Mouse (Mus musculus) intestine, embryonic 16.5 days (tissue): Measurements from ENCODE around the gene Ltbp1. TPM values are rescaled to one million over a fixed set of nuclear protein-coding genes. Genes with fewer than 3 reads are reported as not detected.
"Not testable (repeated sequence)": the region's sequence is repeated elsewhere in the genome, so short reads cannot be mapped to it uniquely, and the experiment has no call there.

Source experiments
- ATAC-seq: fragments of 200-750 bp; cut with Nextera tagmentation; 2 replicates; pipeline ENCODE4 v1.8.0; 2017; ENCODE audit warnings: moderate TSS enrichment, moderate library complexity
- H3K27ac ChIP-seq: fragments of 300-500 bp; sonication (generic); 2 replicates; pipeline ENCODE4 v1.5.1; 2014; ENCODE audit warnings: mild to moderate bottlenecking, low read length
- H3K27me3 ChIP-seq: fragments of 300-500 bp; sonication (generic); replicated peaks from 2 replicates; pipeline ENCODE4 v1.6.1; 2014; ENCODE audit warnings: low read length, control low read depth, mixed read lengths; ENCODE audit not compliant: control insufficient read depth, insufficient read depth
- H3K36me3 ChIP-seq: fragments of 300-500 bp; sonication (generic); 2 replicates; pipeline ENCODE4 v1.6.1; 2014; ENCODE audit warnings: low read length, control low read depth; ENCODE audit not compliant: control insufficient read depth, insufficient read depth
- H3K4me1 ChIP-seq: fragments of 300-500 bp; sonication (generic); 2 replicates; pipeline ENCODE4 v1.6.1; 2014; ENCODE audit warnings: low read length, control low read depth, mixed read lengths; ENCODE audit not compliant: control insufficient read depth, insufficient read depth
- H3K4me2 ChIP-seq: fragments of 300-500 bp; sonication (generic); 2 replicates; pipeline ENCODE4 v1.6.1; 2014; ENCODE audit warnings: low read depth, low read length, control low read depth
- H3K4me3 ChIP-seq: fragments of 300-500 bp; sonication (generic); 2 replicates; pipeline ENCODE4 v1.5.1; 2014; ENCODE audit warnings: mild to moderate bottlenecking, low read length
- H3K9ac ChIP-seq: fragments of 300-500 bp; sonication (generic); 2 replicates; pipeline ENCODE4 v1.6.1; 2014; ENCODE audit warnings: low read depth, low read length
- H3K9me3 ChIP-seq: fragments of 300-500 bp; sonication (generic); 2 replicates; pipeline ENCODE4 v1.6.1; 2016; ENCODE audit warnings: low read length, control low read depth; ENCODE audit not compliant: control insufficient read depth
- WGBS: fragments of 180-500 bp; shearing (Covaris S2); extraction: QIAGEN DNeasy Blood & Tissue Kit; methylation state at CpG from one replicate; pipeline ENCODE4 v1.1.7; 2014; 5-methylcytosine and 5-hydroxymethylcytosine counted together
- polyA plus RNA-seq: library from polyadenylated mRNA; unstranded; fragments of >200 nt; fragmentation: Nextera tagmentation; extraction: Ambion mirVana; gene quantifications from 2 replicates; pipeline ENCODE4 v1.2.1, GENCODE M21; 2015

The Ltbp1 gene
- polyA plus RNA-seq, 1 experiment from 2014 or later, result 12.2 TPM

GRCm38 (mm10) chr17:75142845-75143244 lies 137.5 kb downstream of the Ltbp1 start:
- H3K4me1 ChIP-seq, ATAC-seq, H3K9me3 ChIP-seq, H3K27ac ChIP-seq, H3K27me3 ChIP-seq, H3K4me2 ChIP-seq, H3K36me3 ChIP-seq, H3K9ac ChIP-seq, H3K4me3 ChIP-seq: not testable (repeated sequence)
- 68% methylated on average over 7 of the region's 7 CpGs for WGBS

- ATAC-seq, result no peak
- WGBS, result 52% methylated on average over 6 of the region's 6 CpGs
Observed at GRCm38 (mm10) chr17:75143927-75144326, 138.6 kb downstream of the Ltbp1 start.

GRCm38 (mm10) chr17:75147218-75147617 lies 141.8 kb downstream of the Ltbp1 start:
- no peaks in the 10 kb centered on the region for H3K9me3 ChIP-seq
- no peaks in the 10 kb centered on the region for H3K27me3 ChIP-seq
- no peaks in the 10 kb centered on the region for H3K4me1 ChIP-seq
- H3K36me3 ChIP-seq, result no peaks in the 10 kb centered on the region
- ATAC-seq, result no peak
- H3K27ac ChIP-seq, result no peak overlapping the region
- 89% methylated on average over 4 of the region's 4 CpGs for WGBS
- no peak overlapping the region for H3K4me3 ChIP-seq
- H3K4me2 ChIP-seq, result no peak overlapping the region
- no peak overlapping the region for H3K9ac ChIP-seq

More at GRCm38 (mm10) chr17:75143927-75144326, 138.6 kb downstream of the Ltbp1 start:
- Histone ChIP-seq H3K9me3 (no peaks in the 10 kb centered on the region), H3K36me3 (no peaks in the 10 kb centered on the region), H3K4me1 (no peaks in the 10 kb centered on the region), H3K4me3 (no peak overlapping the region), H3K4me2 (no peak overlapping the region), H3K27me3 (no peaks in the 10 kb centered on the region), H3K27ac (no peak overlapping the region), H3K9ac (no peak overlapping the region)

- Histone ChIP-seq H3K27ac (no peak overlapping the region), H3K27me3 (no peaks in the 10 kb centered on the region), H3K4me2 (no peak overlapping the region), H3K9me3 (no peaks in the 10 kb centered on the region), H3K4me3 (no peak overlapping the region), H3K9ac (no peak overlapping the region), H3K4me1 (no peaks in the 10 kb centered on the region; the same call in 1 of the 2 replicates), H3K36me3 (no peaks in the 10 kb centered on the region)
- 79% methylated on average over 9 of the region's 9 CpGs for WGBS
- no peak for ATAC-seq
Observed at GRCm38 (mm10) chr17:75151800-75152199, 146.4 kb downstream of the Ltbp1 start.

GRCm38 (mm10) chr17:75153088-75153487 lies 147.7 kb downstream of the Ltbp1 start:
- Histone ChIP-seq H3K27me3 (no peaks in the 10 kb centered on the region), H3K4me1 (no peaks in the 10 kb centered on the region; the same call in 1 of the 2 replicates), H3K9ac (no peak overlapping the region), H3K4me3 (no peak overlapping the region), H3K4me2 (no peak overlapping the region), H3K36me3 (no peaks in the 10 kb centered on the region), H3K27ac (no peak overlapping the region), H3K9me3 (no peaks in the 10 kb centered on the region)
- no peak for ATAC-seq
- WGBS, result 60% methylated on average over 6 of the region's 6 CpGs

GRCm38 (mm10) chr17:75158385-75158784 lies 153.0 kb downstream of the Ltbp1 start:
- 85% methylated on average over 6 of the region's 6 CpGs for WGBS
- no peak overlapping the region for H3K4me2 ChIP-seq
- no peaks in the 10 kb centered on the region for H3K27me3 ChIP-seq
- no peak for ATAC-seq
- no peak overlapping the region for H3K4me3 ChIP-seq
- H3K36me3 ChIP-seq, result no peaks in the 10 kb centered on the region
- no peak overlapping the region for H3K27ac ChIP-seq
- no peaks in the 10 kb centered on the region; the same call in 1 of the 2 replicates for H3K4me1 ChIP-seq
- no peak overlapping the region for H3K9ac ChIP-seq
- H3K9me3 ChIP-seq, result no peaks in the 10 kb centered on the region

GRCm38 (mm10) chr17:75159066-75159787 lies 153.9 kb downstream of the Ltbp1 start:
- no peak overlapping the region for H3K4me2 ChIP-seq
- no peaks in the 10 kb centered on the region for H3K9me3 ChIP-seq
- no peak overlapping the region for H3K9ac ChIP-seq
- H3K4me3 ChIP-seq, result no peak overlapping the region
- H3K27me3 ChIP-seq, result no peaks in the 10 kb centered on the region
- no peaks in the 10 kb centered on the region; the same call in 1 of the 2 replicates for H3K4me1 ChIP-seq
- ATAC-seq, result no peak
- H3K36me3 ChIP-seq, result no peaks in the 10 kb centered on the region
- H3K27ac ChIP-seq, result no peak overlapping the region
- WGBS, result 80% methylated on average over 8 of the region's 8 CpGs

GRCm38 (mm10) chr17:75161062-75161461 lies 155.7 kb downstream of the Ltbp1 start:
- H3K4me3 ChIP-seq, result no peak overlapping the region
- H3K36me3 ChIP-seq, result no peaks in the 10 kb centered on the region
- 89% methylated on average over 10 of the region's 10 CpGs for WGBS
- no peak overlapping the region for H3K4me2 ChIP-seq
- no peaks in the 10 kb centered on the region for H3K4me1 ChIP-seq
- H3K27me3 ChIP-seq, result no peaks in the 10 kb centered on the region
- H3K27ac ChIP-seq, result no peak overlapping the region
- ATAC-seq, result no peak
- no peaks in the 10 kb centered on the region for H3K9me3 ChIP-seq
- no peak overlapping the region for H3K9ac ChIP-seq

GRCm38 (mm10) chr17:75161931-75162330 lies 156.6 kb downstream of the Ltbp1 start:
- H3K9me3 ChIP-seq, result no peaks in the 10 kb centered on the region
- no peaks in the 10 kb centered on the region for H3K4me1 ChIP-seq
- no peak overlapping the region for H3K4me2 ChIP-seq
- no peaks in the 10 kb centered on the region for H3K36me3 ChIP-seq
- no peak overlapping the region for H3K27ac ChIP-seq
- H3K27me3 ChIP-seq, result no peaks in the 10 kb centered on the region
- H3K4me3 ChIP-seq, result no peak overlapping the region
- 75% methylated on average over 4 of the region's 4 CpGs for WGBS
- no peak overlapping the region for H3K9ac ChIP-seq
- no peak for ATAC-seq

- H3K36me3 ChIP-seq, result no peaks in the 10 kb centered on the region
- WGBS, result 83% methylated on average over 5 of the region's 5 CpGs
Observed at GRCm38 (mm10) chr17:75164566-75164965, 159.2 kb downstream of the Ltbp1 start.

More at GRCm38 (mm10) chr17:75164566-75164965, 159.2 kb downstream of the Ltbp1 start:
- H3K4me1 ChIP-seq, result no peaks in the 10 kb centered on the region
- no peak overlapping the region for H3K9ac ChIP-seq
- ATAC-seq, result no peak
- no peak overlapping the region for H3K4me3 ChIP-seq
- H3K27ac ChIP-seq, result no peak overlapping the region
- H3K4me2 ChIP-seq, result no peak overlapping the region
- no peaks in the 10 kb centered on the region for H3K9me3 ChIP-seq
- H3K27me3 ChIP-seq, result no peaks in the 10 kb centered on the region
